ENCODE assay signal across 8 mouse cellular contexts in the genomic region with DNA sequence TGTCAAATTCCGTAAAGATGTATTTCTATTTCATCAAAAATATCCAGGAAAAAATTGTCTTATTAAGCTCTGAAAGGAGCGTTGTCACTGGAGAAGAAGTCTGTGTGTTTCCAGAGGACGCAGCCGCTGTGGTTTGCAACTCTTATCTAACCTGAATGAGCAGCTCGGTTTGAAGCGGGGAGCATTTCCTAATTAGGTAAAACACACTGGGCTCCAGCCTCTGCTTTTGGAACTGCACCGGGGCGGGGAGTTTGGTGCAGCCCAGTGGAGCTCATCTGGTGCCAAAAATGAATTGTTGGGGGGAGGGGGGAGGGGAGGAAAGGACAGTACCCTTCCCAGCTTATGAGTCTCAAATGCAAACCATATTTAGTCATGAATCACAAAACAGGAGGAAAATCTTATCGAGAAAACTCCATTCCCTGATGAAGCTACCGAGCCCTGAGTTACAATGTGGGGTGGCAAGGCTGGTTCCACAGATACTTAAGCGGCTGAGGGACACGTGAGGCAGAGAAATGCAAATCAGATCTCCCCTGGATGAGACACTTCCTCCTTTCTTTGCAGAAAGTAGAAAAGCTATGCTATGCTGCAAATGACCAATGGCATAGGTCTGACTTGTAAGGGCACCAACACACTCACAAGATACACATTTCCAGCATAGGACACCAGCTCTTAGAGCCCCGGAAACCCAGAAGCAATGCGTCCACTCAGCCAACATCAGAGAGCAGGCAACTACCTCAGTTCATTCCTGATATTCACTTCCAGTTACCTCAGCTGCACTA. TPM values are rescaled to one million over a fixed set of nuclear protein-coding genes. Genes with fewer than 3 reads are reported as not detected.
A peak's percentile ranks its signal among the peaks of the same experiment; 100 is the strongest.
DNase-seq lines count a peak whose midpoint lies in the region; ATAC-seq lines count a peak whose summit lies in the region.

No protein-coding gene starts in this region.

- 49% methylated on average over 14 of the region's 14 CpGs for WGBS in kidney, embryonic 14.5 days
- WGBS in embryonic facial prominence, embryonic 14.5 days, result 31% methylated on average over 14 of the region's 14 CpGs

- no peaks in the 10 kb centered on the region for H3K36me3 ChIP-seq in kidney, embryonic 14.5 days (ENCODE audit: control insufficient read depth, insufficient read depth, low read length)
- no peaks in the 10 kb centered on the region for H3K36me3 ChIP-seq in embryonic facial prominence, embryonic 14.5 days (ENCODE audit: control insufficient read depth, insufficient read depth, low read length)

- H3K9ac ChIP-seq in kidney, embryonic 14.5 days (ENCODE audit: low read depth, low read length), result 0 out of 2 replicates have a peak overlapping the region, but pooled peaks have one; percentile 28
- H3K9ac ChIP-seq in embryonic facial prominence, embryonic 14.5 days (ENCODE audit: low read depth, low read length), result peak overlapping the region; percentile 42

- no peaks in the 10 kb centered on the region for H3K27me3 ChIP-seq in kidney, embryonic 14.5 days (ENCODE audit: control insufficient read depth, insufficient read depth, low read length)
- no peaks in the 10 kb centered on the region for H3K27me3 ChIP-seq in embryonic facial prominence, embryonic 14.5 days (replicated peaks; ENCODE audit: control insufficient read depth, insufficient read depth, low read length)

- H3K4me1 ChIP-seq in kidney, embryonic 14.5 days (ENCODE audit: control insufficient read depth, insufficient read depth, low read length), result peaks cover 14% of the 10 kb centered on the region
- H3K4me1 ChIP-seq in embryonic facial prominence, embryonic 14.5 days (ENCODE audit: control insufficient read depth, insufficient read depth, low read length), result peaks cover 9% of the 10 kb centered on the region; the same call in 1 of the 2 replicates

- DNase-seq in kidney, adult 11 months, result no peak
- DNase-seq in embryonic facial prominence, embryonic 14.5 days (ENCODE audit: low spot score), result peak; percentile 71
- peak; percentile 33 for DNase-seq in kidney, postnatal 14 days
- DNase-seq in naive thymus-derived CD4-positive, alpha-beta T cell, adult 2 months (ENCODE audit: low read depth), result peak; percentile 53
- DNase-seq in layer of hippocampus, adult 8-10 months (ENCODE audit: low spot score in 2 of 2), result no peak
- no peak for DNase-seq in layer of hippocampus, postnatal 10 days (ENCODE audit: low spot score in 2 of 2)

- no peak overlapping the region; the same call in 1 of the 2 replicates for H3K27ac ChIP-seq in kidney, embryonic 14.5 days (ENCODE audit: low read depth, low read length)
- H3K27ac ChIP-seq in embryonic facial prominence, embryonic 14.5 days (replicated peaks; ENCODE audit: low read depth, low read length), result peak overlapping the region; percentile 76

- peak overlapping the region; percentile 19 for H3K4me3 ChIP-seq in kidney, embryonic 14.5 days (ENCODE audit: low read length)
- H3K4me3 ChIP-seq in embryonic facial prominence, embryonic 14.5 days (ENCODE audit: low read depth, low read length), result peak overlapping the region; percentile 28

- H3K9me3 ChIP-seq in kidney, embryonic 14.5 days (ENCODE audit: control insufficient read depth, low read length), result no peaks in the 10 kb centered on the region
- no peaks in the 10 kb centered on the region for H3K9me3 ChIP-seq in embryonic facial prominence, embryonic 14.5 days (ENCODE audit: control insufficient read depth, low read length)

- no peak for ATAC-seq in kidney, embryonic 14.5 days (ENCODE audit: low FRiP score, low TSS enrichment)
- 0 out of 2 replicates have a peak, but pooled peaks have one; percentile 30 for ATAC-seq in embryonic facial prominence, embryonic 14.5 days (ENCODE audit: low read depth)
- no peak for ATAC-seq in inflammation-experienced regulatory T-cells, adult 6 months

- H3K4me2 ChIP-seq in kidney, embryonic 14.5 days (replicated peaks; ENCODE audit: low read depth, low read length), result peak overlapping the region; percentile 25; the same call in 1 of the 2 replicates
- peak overlapping the region; percentile 45 for H3K4me2 ChIP-seq in embryonic facial prominence, embryonic 14.5 days (ENCODE audit: low read depth, low read length)

RNA-seq across cellular contexts. Expression of a gene that starts 1.1 kb away (rescaled TPM):
- 64.4 and 115 TPM in 2 replicates for polyA plus RNA-seq in kidney, embryonic 14.5 days (2014; fragmentation: Nextera tagmentation; extraction: Ambion mirVana)
- 413 and 423 TPM in 2 replicates for polyA plus RNA-seq in embryonic facial prominence, embryonic 14.5 days (2014; fragmentation: Nextera tagmentation; extraction: Ambion mirVana)
- 10 to 100 TPM; 11.6 to 20.4 (median 15.1) TPM for total RNA-seq in layer of hippocampus, adult 8-10 months (2022)
- polyA plus RNA-seq in inflammation-experienced regulatory T-cells, adult 6 months (2017; shearing (Covaris generic)), result under 1 TPM in 2 of 3 experiments, not detected in 1; 0.16 to 0.64 TPM
- total RNA-seq in layer of hippocampus, postnatal 10 days (2021), result 10 to 100 TPM; 16.2 to 21.5 TPM

RNA-seq across cellular contexts. Expression of a gene that starts 36.2 kb away (rescaled TPM):
- polyA plus RNA-seq in kidney, embryonic 14.5 days (2014; fragmentation: Nextera tagmentation; extraction: Ambion mirVana), result 1.8 and 3.1 TPM in 2 replicates
- 5.5 and 5.6 TPM in 2 replicates for polyA plus RNA-seq in embryonic facial prominence, embryonic 14.5 days (2014; fragmentation: Nextera tagmentation; extraction: Ambion mirVana)
- 1 to 10 TPM in 3 of 4 experiments, under 1 TPM in 1; 0.50 to 4.2 (median 2.6) TPM for total RNA-seq in layer of hippocampus, adult 8-10 months (2022)
- polyA plus RNA-seq in inflammation-experienced regulatory T-cells, adult 6 months (2017; shearing (Covaris generic)), result 100 to 1,000 TPM; 124 to 144 (median 139) TPM
- 1 to 10 TPM in 1 of 2 experiments, not detected in 1; 1.2 TPM for total RNA-seq in layer of hippocampus, postnatal 10 days (2021)

Comparison
In these comparisons a context has a peak if more than half of its experiments do, and no peak if none do; other contexts are left out.
1. DNase-seq: peak in embryonic facial prominence, embryonic 14.5 days (single experiment), kidney, postnatal 14 days (single experiment) and naive thymus-derived CD4-positive, alpha-beta T cell, adult 2 months (single experiment); none in kidney, adult 11 months (single experiment), layer of hippocampus, adult 8-10 months (0 of 2) and layer of hippocampus, postnatal 10 days (0 of 2).
2. RNA of a gene that starts 1.1 kb away (polyA plus RNA-seq): 413 to 423 TPM in embryonic facial prominence, embryonic 14.5 days and 64.4 to 115 TPM in kidney, embryonic 14.5 days; 0.16 to 0.64 TPM in inflammation-experienced regulatory T-cells, adult 6 months; every median in the first group is over 10 times any median in the second.
3. RNA of a gene that starts 36.2 kb away (polyA plus RNA-seq): 124 to 144 TPM in inflammation-experienced regulatory T-cells, adult 6 months; 5.5 to 5.6 TPM in embryonic facial prominence, embryonic 14.5 days and 1.8 to 3.1 TPM in kidney, embryonic 14.5 days; every median in the first group is over 10 times any median in the second.